Mouse (Mus musculus) CD8-positive naive resting alpha-beta T cell, adult 57 days (primary cell): Measurements from ENCODE around the gene Zswim2. TPM values are rescaled to one million over a fixed set of nuclear protein-coding genes. Genes with fewer than 3 reads are reported as not detected.

Experiments
- total RNA-seq: library from RNA; stranded (reverse); gene quantifications from one replicate; pipeline ENCODE4 v1.2.4, GENCODE M21; 2023

Gene Zswim2
- not detected for total RNA-seq

GRCm38 (mm10) chr2:83940931-83941361 lies at the start of gene Zswim2:
Gene Zswim2 (minus strand): TSS chr2:83941228.

GRCm38 (mm10) chr2:83990253-83990652 lies 49.2 kb upstream of the Zswim2 start, which contains the start of gene Gm13691:
Gene Gm13691 (plus strand): TSS chr2:83990553.

GRCm38 (mm10) chr2:83984443-83984842 lies 43.4 kb upstream of the Zswim2 start, which contains the start of gene Gm13697:
Gene Gm13697 (plus strand): TSS chr2:83984743.

GRCm38 (mm10) chr2:83978633-83979032 lies 37.6 kb upstream of the Zswim2 start, which contains the start of gene Gm13694:
Gene Gm13694 (plus strand): TSS chr2:83978933.

GRCm38 (mm10) chr2:83972823-83973222 lies 31.8 kb upstream of the Zswim2 start, which contains the start of gene Gm13696:
Gene Gm13696 (plus strand): TSS chr2:83973123.

GRCm38 (mm10) chr2:83967013-83967412 lies 26.0 kb upstream of the Zswim2 start, which contains the start of gene Gm13695:
Gene Gm13695 (plus strand): TSS chr2:83967313.

GRCm38 (mm10) chr2:83961203-83961602 lies 20.2 kb upstream of the Zswim2 start, which contains the start of gene Gm13693:
Gene Gm13693 (plus strand): TSS chr2:83961503.

GRCm38 (mm10) chr2:83955393-83955792 lies 14.4 kb upstream of the Zswim2 start, which contains the start of gene Gm13698:
Gene Gm13698 (plus strand): TSS chr2:83955693.

Other genes starting within 250 kb of the Zswim2 start
- 38.5 TPM for gene Itgav, start 216.8 kb downstream of the Zswim2 start, total RNA-seq
- gene Fam171b, start 128.6 kb downstream of the Zswim2 start, total RNA-seq, result 0.12 TPM
- gene Gm13698, start 14.5 kb upstream of the Zswim2 start, total RNA-seq, result 3.2 TPM
- 3.2 TPM for gene Gm13693, start 20.3 kb upstream of the Zswim2 start, total RNA-seq
- gene Gm13695, start 26.1 kb upstream of the Zswim2 start, total RNA-seq, result 3.2 TPM
- 3.2 TPM for gene Gm13696, start 31.9 kb upstream of the Zswim2 start, total RNA-seq
- 3.2 TPM for gene Gm13694, start 37.7 kb upstream of the Zswim2 start, total RNA-seq
- 3.2 TPM for gene Gm13697, start 43.5 kb upstream of the Zswim2 start, total RNA-seq
- gene Gm13691, start 49.3 kb upstream of the Zswim2 start, total RNA-seq, result 3.2 TPM